Mouse (Mus musculus): ENCODE measurements around the gene Psapl1.

DNA sequence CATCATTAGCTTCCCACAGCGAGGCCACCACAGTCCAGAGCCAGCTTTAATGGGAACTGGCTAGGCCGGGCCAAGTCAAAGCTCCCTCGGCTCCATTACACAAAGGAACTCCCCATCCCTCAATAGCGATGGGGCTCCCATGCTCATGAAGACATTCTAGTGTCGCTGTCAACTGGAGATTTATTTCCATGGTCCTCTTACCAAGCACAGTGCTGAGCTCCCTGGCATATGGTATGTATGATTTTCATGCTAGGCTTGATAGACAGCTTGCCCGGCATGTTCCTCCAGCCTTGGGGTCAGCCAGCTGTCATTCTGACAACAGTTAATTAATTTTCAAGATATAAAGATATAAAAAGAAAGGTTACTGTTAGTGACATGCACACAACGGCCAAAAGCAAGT lies 21.5 kb upstream of the Psapl1 start:
- TF ChIP-seq CTCF (IDR thresholded peaks at IDR 0.05) (no peak), EP300 (IDR thresholded peaks at IDR 0.05) (no peak)

All from lung, postnatal 0 days (tissue).